7 mouse cellular contexts compared by ENCODE assay signal in genomic region chr11:103264427-103265005, GRCm38 (mm10). TPM values are rescaled to one million over a fixed set of nuclear protein-coding genes. Genes with fewer than 3 reads are reported as not detected.
A peak's percentile ranks its signal among the peaks of the same experiment; 100 is the strongest.
DNase-seq lines count a peak whose midpoint lies in the region; ATAC-seq lines count a peak whose summit lies in the region.

No protein-coding gene starts in this region.

- 78% methylated on average over 20 of the region's 20 CpGs for WGBS in hindbrain, embryonic 12.5 days
- whole genome bisulfite sequencing in midbrain, embryonic 13.5 days, result 54% methylated on average over 20 of the region's 20 CpGs

- no peak for ATAC-seq in hindbrain, embryonic 12.5 days (ENCODE audit: low FRiP score)
- ATAC-seq in midbrain, embryonic 13.5 days, result no peak

- no peaks in the 10 kb centered on the region for H3K36me3 ChIP-seq in hindbrain, embryonic 12.5 days
- H3K36me3 ChIP-seq in midbrain, embryonic 13.5 days, result no peaks in the 10 kb centered on the region

- H3K4me3 ChIP-seq in hindbrain, embryonic 12.5 days, result no peak overlapping the region
- peak overlapping the region; percentile 65 for H3K4me3 ChIP-seq in midbrain, embryonic 13.5 days (replicated peaks)

- H3K27me3 ChIP-seq in hindbrain, embryonic 12.5 days, result no peaks in the 10 kb centered on the region
- no peaks in the 10 kb centered on the region for H3K27me3 ChIP-seq in midbrain, embryonic 13.5 days

- peak; percentile 63 for DNase-seq in 416B (ENCODE audit: low read depth)
- peak; percentile 59 for DNase-seq in CD4-positive helper T cell, adult 2 months (ENCODE audit: low read depth, low spot score)
- DNase-seq in layer of hippocampus, adult 18-20 months (ENCODE audit: low spot score in 2 of 2), result no peak
- DNase-seq in layer of hippocampus, postnatal 25 days (ENCODE audit: extremely low spot score in 1 of 2, low spot score in 1 of 2), result no peak
- DNase-seq in ovary, adult 18-20 months (ENCODE audit: low spot score), result no peak

- 0 out of 2 replicates have a peak overlapping the region, but pooled peaks have one; percentile 27 for H3K9ac ChIP-seq in hindbrain, embryonic 12.5 days
- peak overlapping the region; percentile 53; the same call in 1 of the 2 replicates for H3K9ac ChIP-seq in midbrain, embryonic 13.5 days (replicated peaks)

- H3K4me2 ChIP-seq in hindbrain, embryonic 12.5 days (replicated peaks), result no peak overlapping the region
- H3K4me2 ChIP-seq in midbrain, embryonic 13.5 days (replicated peaks), result peak overlapping the region; percentile 83

- H3K9me3 ChIP-seq in hindbrain, embryonic 12.5 days (replicated peaks), result no peaks in the 10 kb centered on the region
- no peaks in the 10 kb centered on the region for H3K9me3 ChIP-seq in midbrain, embryonic 13.5 days

- H3K4me1 ChIP-seq in hindbrain, embryonic 12.5 days, result peaks cover 53% of the 10 kb centered on the region
- H3K4me1 ChIP-seq in midbrain, embryonic 13.5 days (replicated peaks), result peaks cover 62% of the 10 kb centered on the region

- H3K27ac ChIP-seq in hindbrain, embryonic 12.5 days, result no peak overlapping the region
- H3K27ac ChIP-seq in midbrain, embryonic 13.5 days, result peak overlapping the region; percentile 70

RNA-seq across cellular contexts. Expression of gene Map3k14, which starts 2.8 kb away (rescaled TPM):
- polyA plus RNA-seq in hindbrain, embryonic 12.5 days (2016; fragmentation: Nextera tagmentation; extraction: Ambion mirVana), result 3.9 and 4.8 TPM in 2 replicates
- 3.6 and 5.0 TPM in 2 replicates for polyA plus RNA-seq in midbrain, embryonic 13.5 days (2015; fragmentation: Nextera tagmentation; extraction: Ambion mirVana)
- 1 to 10 TPM; 4.5 to 4.7 TPM for total RNA-seq in layer of hippocampus, adult 18-20 months (2021)
- 1 to 10 TPM; 3.0 to 3.7 TPM for total RNA-seq in layer of hippocampus, postnatal 25 days (2021)

RNA-seq across cellular contexts. Expression of gene Spata32, which starts 46.3 kb away (rescaled TPM):
- 0.21 TPM in 1 of 2 replicates, not detected in the other for polyA plus RNA-seq in hindbrain, embryonic 12.5 days (2016; fragmentation: Nextera tagmentation; extraction: Ambion mirVana)
- polyA plus RNA-seq in midbrain, embryonic 13.5 days (2015; fragmentation: Nextera tagmentation; extraction: Ambion mirVana), result 0.43 and 0.48 TPM in 2 replicates
- 1 to 10 TPM in 1 of 2 experiments, under 1 TPM in 1; 0.99 to 1.6 TPM for total RNA-seq in layer of hippocampus, adult 18-20 months (2021)
- total RNA-seq in layer of hippocampus, postnatal 25 days (2021), result 1 to 10 TPM in 1 of 2 experiments, under 1 TPM in 1; 0.81 to 1.7 TPM

RNA-seq across cellular contexts. Expression of gene 1700023F06Rik, which starts 56.2 kb away (rescaled TPM):
- polyA plus RNA-seq in hindbrain, embryonic 12.5 days (2016; fragmentation: Nextera tagmentation; extraction: Ambion mirVana), result 0.34 and 0.71 TPM in 2 replicates
- polyA plus RNA-seq in midbrain, embryonic 13.5 days (2015; fragmentation: Nextera tagmentation; extraction: Ambion mirVana), result 0.70 and 0.71 TPM in 2 replicates
- 1 to 10 TPM; 1.6 to 2.2 TPM for total RNA-seq in layer of hippocampus, adult 18-20 months (2021)
- total RNA-seq in layer of hippocampus, postnatal 25 days (2021), result 1 to 10 TPM; 1.1 to 1.5 TPM

Comparison
In these comparisons a context has a peak if more than half of its experiments do, and no peak if none do; other contexts are left out.
1. DNase-seq: peak in 416B (single experiment) and CD4-positive helper T cell, adult 2 months (single experiment); none in layer of hippocampus, adult 18-20 months (0 of 2), layer of hippocampus, postnatal 25 days (0 of 2) and ovary, adult 18-20 months (single experiment).